Mouse (Mus musculus): ENCODE results near the gene Opa3. TPM values are rescaled to one million over a fixed set of nuclear protein-coding genes. Genes with fewer than 3 reads are reported as not detected.

The Opa3 gene
- polyA plus RNA-seq, 1 experiment from 2014 or later: 43.9 TPM

- peaks cover 70% of the 10 kb centered on the region for H3K27me3 ChIP-seq (replicated peaks)
- no peaks in the 10 kb centered on the region for H3K9me3 ChIP-seq
- H3K36me3 ChIP-seq: no peaks in the 10 kb centered on the region
- peak overlapping the region; percentile 29 for H3K4me3 ChIP-seq
- WGBS: 2% methylated on average over 48 of the region's 48 CpGs
- H3K27ac ChIP-seq: no peak overlapping the region
- H3K9ac ChIP-seq: peak overlapping the region; percentile 33; the same call in 1 of the 2 replicates
- H3K4me2 ChIP-seq (replicated peaks): peak overlapping the region; percentile 54
- peaks cover 43% of the 10 kb centered on the region for H3K4me1 ChIP-seq
- ATAC-seq (ENCODE audit: low FRiP score, low read depth): no peak
These were observed 76.6 kb downstream of the Opa3 start for GRCm38 (mm10) chr7:19304501-19305412.

- no peak overlapping the region for H3K27ac ChIP-seq
- H3K9me3 ChIP-seq: no peaks in the 10 kb centered on the region
- no peak for ATAC-seq (ENCODE audit: low FRiP score, low read depth)
- peaks cover 70% of the 10 kb centered on the region for H3K27me3 ChIP-seq (replicated peaks)
- peaks cover 44% of the 10 kb centered on the region for H3K4me1 ChIP-seq
- H3K4me2 ChIP-seq (replicated peaks): peak overlapping the region; percentile 54; the same call in 1 of the 2 replicates
- H3K4me3 ChIP-seq: no peak overlapping the region
- no peak overlapping the region for H3K9ac ChIP-seq
- 11% methylated on average over 6 of the region's 6 CpGs for WGBS
- no peaks in the 10 kb centered on the region for H3K36me3 ChIP-seq
These were observed 77.2 kb downstream of the Opa3 start for GRCm38 (mm10) chr7:19305413-19305735.

MicroRNAs within 50 kb of the gene (microRNA counts, 519-probe panel; counts per million panel counts)
- 342 counts per million, percentile 67 among the panel's probes with 10 or more counts for microRNA mmu-miR-330

Small RNA genes lying within 50 kb of the gene (microRNA-seq; reads per million reads assigned to microRNA genes)
- 278 reads per million, percentile 65 among the genes with 10 or more reads in this experiment for gene Mir330

Other genes starting within 250 kb of the Opa3 start
- gene Nanos2, start 240.9 kb upstream of the Opa3 start, polyA plus RNA-seq (2016; fragmentation: Nextera tagmentation; extraction: Ambion mirVana): 0.24 and 0.72 TPM in 2 replicates
- gene Mypop, start 237.1 kb upstream of the Opa3 start, polyA plus RNA-seq (2016; fragmentation: Nextera tagmentation; extraction: Ambion mirVana): 6.1 and 7.0 TPM in 2 replicates
- 41.6 and 45.2 TPM in 2 replicates for gene Irf2bp1, start 224.3 kb upstream of the Opa3 start, polyA plus RNA-seq (2016; fragmentation: Nextera tagmentation; extraction: Ambion mirVana)
- 0.09 and 0.19 TPM in 2 replicates for gene Foxa3, start 204.8 kb upstream of the Opa3 start, polyA plus RNA-seq (2016; fragmentation: Nextera tagmentation; extraction: Ambion mirVana)
- gene Sympk, start 204.0 kb upstream of the Opa3 start, polyA plus RNA-seq (2016; fragmentation: Nextera tagmentation; extraction: Ambion mirVana): 46.9 and 47.3 TPM in 2 replicates
- gene Rsph6a, start 173.6 kb upstream of the Opa3 start, polyA plus RNA-seq (2016; fragmentation: Nextera tagmentation; extraction: Ambion mirVana): not detected in 2 replicates
- 29.6 and 30.7 TPM in 2 replicates for gene Dmwd, start 152.1 kb upstream of the Opa3 start, polyA plus RNA-seq (2016; fragmentation: Nextera tagmentation; extraction: Ambion mirVana)
- gene Dmpk, start 144.5 kb upstream of the Opa3 start, polyA plus RNA-seq (2016; fragmentation: Nextera tagmentation; extraction: Ambion mirVana): 13.7 and 18.2 TPM in 2 replicates
- gene Six5, start 133.7 kb upstream of the Opa3 start, polyA plus RNA-seq (2016; fragmentation: Nextera tagmentation; extraction: Ambion mirVana): 4.5 and 5.2 TPM in 2 replicates
- gene Gm4969, start 110.0 kb upstream of the Opa3 start, polyA plus RNA-seq (2016; fragmentation: Nextera tagmentation; extraction: Ambion mirVana): 1.0 and 1.1 TPM in 2 replicates
- gene Fbxo46, start 108.5 kb upstream of the Opa3 start, polyA plus RNA-seq (2016; fragmentation: Nextera tagmentation; extraction: Ambion mirVana): 18.3 and 19.9 TPM in 2 replicates
- gene Qpctl, start 79.0 kb upstream of the Opa3 start, polyA plus RNA-seq (2016; fragmentation: Nextera tagmentation; extraction: Ambion mirVana): 19.5 and 20.9 TPM in 2 replicates
- 124 and 133 TPM in 2 replicates for gene Snrpd2, start 78.6 kb upstream of the Opa3 start, polyA plus RNA-seq (2016; fragmentation: Nextera tagmentation; extraction: Ambion mirVana)
- gene Gipr, start 62.2 kb upstream of the Opa3 start, polyA plus RNA-seq (2016; fragmentation: Nextera tagmentation; extraction: Ambion mirVana): 1.1 and 1.8 TPM in 2 replicates
- gene Eml2, start 51.9 kb upstream of the Opa3 start, polyA plus RNA-seq (2016; fragmentation: Nextera tagmentation; extraction: Ambion mirVana): 5.1 and 6.6 TPM in 2 replicates
- gene Gpr4, start 15.8 kb upstream of the Opa3 start, polyA plus RNA-seq (2016; fragmentation: Nextera tagmentation; extraction: Ambion mirVana): 1.9 and 2.3 TPM in 2 replicates
- 53.4 and 56.3 TPM in 2 replicates for gene Vasp, start 43.5 kb downstream of the Opa3 start, polyA plus RNA-seq (2016; fragmentation: Nextera tagmentation; extraction: Ambion mirVana)
- gene Ppm1n, start 51.7 kb downstream of the Opa3 start, polyA plus RNA-seq (2016; fragmentation: Nextera tagmentation; extraction: Ambion mirVana): 0.20 TPM in 1 of 2 replicates, not detected in the other
- 91.1 and 99.1 TPM in 2 replicates for gene Rtn2, start 54.3 kb downstream of the Opa3 start, polyA plus RNA-seq (2016; fragmentation: Nextera tagmentation; extraction: Ambion mirVana)
- gene Fosb, start 81.7 kb downstream of the Opa3 start, polyA plus RNA-seq (2016; fragmentation: Nextera tagmentation; extraction: Ambion mirVana): 0.08 TPM in 1 of 2 replicates, not detected in the other
- 103 and 104 TPM in 2 replicates for gene Ercc1, start 116.4 kb downstream of the Opa3 start, polyA plus RNA-seq (2016; fragmentation: Nextera tagmentation; extraction: Ambion mirVana)
- gene Cd3eap, start 131.1 kb downstream of the Opa3 start, polyA plus RNA-seq (2016; fragmentation: Nextera tagmentation; extraction: Ambion mirVana): 18.2 and 19.8 TPM in 2 replicates
- 3.1 and 3.2 TPM in 2 replicates for gene Ppp1r13l, start 131.4 kb downstream of the Opa3 start, polyA plus RNA-seq (2016; fragmentation: Nextera tagmentation; extraction: Ambion mirVana)
- 24.0 and 27.5 TPM in 2 replicates for gene Ercc2, start 153.7 kb downstream of the Opa3 start, polyA plus RNA-seq (2016; fragmentation: Nextera tagmentation; extraction: Ambion mirVana)
- 3.9 and 6.4 TPM in 2 replicates for gene Klc3, start 175.8 kb downstream of the Opa3 start, polyA plus RNA-seq (2016; fragmentation: Nextera tagmentation; extraction: Ambion mirVana)
- 0.20 and 0.35 TPM in 2 replicates for gene Ckm, start 176.4 kb downstream of the Opa3 start, polyA plus RNA-seq (2016; fragmentation: Nextera tagmentation; extraction: Ambion mirVana)
- gene Mark4, start 230.5 kb downstream of the Opa3 start, polyA plus RNA-seq (2016; fragmentation: Nextera tagmentation; extraction: Ambion mirVana): 19.9 and 21.7 TPM in 2 replicates
- 1.2 and 1.6 TPM in 2 replicates for gene Exoc3l2, start 235.0 kb downstream of the Opa3 start, polyA plus RNA-seq (2016; fragmentation: Nextera tagmentation; extraction: Ambion mirVana)

Measured in neural tube, embryonic 12.5 days (tissue).